Mouse (Mus musculus): ENCODE data around the gene Podxl2. TPM values are rescaled to one million over a fixed set of nuclear protein-coding genes. Genes with fewer than 3 reads are reported as not detected.

The Podxl2 gene
- total RNA-seq, 2 experiments from 2014 or later = 15.0 to 18.8 TPM

- DNase-seq = no peak
Observed at GRCm38 (mm10) chr6:88828206-88829009, 46.4 kb downstream of the Podxl2 start.

GRCm38 (mm10) chr6:88827395-88828205 lies 47.2 kb downstream of the Podxl2 start:
- DNase-seq = no peak

GRCm38 (mm10) chr6:88826965-88827364 lies 47.9 kb downstream of the Podxl2 start:
- no peak for DNase-seq

- peak; percentile 69 to 71 for DNase-seq
Observed at GRCm38 (mm10) chr6:88826545-88826944, 48.3 kb downstream of the Podxl2 start.

GRCm38 (mm10) chr6:88826088-88826487 lies 48.8 kb downstream of the Podxl2 start:
- no peak for DNase-seq

GRCm38 (mm10) chr6:88824183-88824582 lies 50.7 kb downstream of the Podxl2 start:
- DNase-seq = no peak

- DNase-seq = peak; percentile 85 to 90
Observed at GRCm38 (mm10) chr6:88821901-88822300, 52.9 kb downstream of the Podxl2 start.

- no peak for DNase-seq
Observed at GRCm38 (mm10) chr6:88821294-88821693, 53.5 kb downstream of the Podxl2 start.

GRCm38 (mm10) chr6:88820853-88821252 lies 54.0 kb downstream of the Podxl2 start:
- peak in 1 of 2 experiments; percentile 53 for DNase-seq

- DNase-seq = no peak
Observed at GRCm38 (mm10) chr6:88816913-88817312, 57.9 kb downstream of the Podxl2 start.

GRCm38 (mm10) chr6:88815489-88815888 lies 59.4 kb downstream of the Podxl2 start:
- DNase-seq = no peak

GRCm38 (mm10) chr6:88815036-88815435 lies 59.8 kb downstream of the Podxl2 start:
- DNase-seq = no peak

- DNase-seq = no peak
Observed at GRCm38 (mm10) chr6:88813832-88814231, 61.0 kb downstream of the Podxl2 start.

- DNase-seq = peak; percentile 50 to 76
Observed at GRCm38 (mm10) chr6:88812886-88813285, 62.0 kb downstream of the Podxl2 start.

GRCm38 (mm10) chr6:88811880-88812400 lies 62.9 kb downstream of the Podxl2 start:
- DNase-seq = no peak

- DNase-seq = no peak
Observed at GRCm38 (mm10) chr6:88811396-88811795, 63.4 kb downstream of the Podxl2 start.

GRCm38 (mm10) chr6:88810291-88810690 lies 64.6 kb downstream of the Podxl2 start:
- DNase-seq = no peak

GRCm38 (mm10) chr6:88809091-88810037 lies 65.5 kb downstream of the Podxl2 start:
- DNase-seq = no peak

GRCm38 (mm10) chr6:88804966-88805577 lies 69.8 kb downstream of the Podxl2 start:
- no peak for DNase-seq

- peak; percentile 47 to 59 for DNase-seq
Observed at GRCm38 (mm10) chr6:88803957-88804695, 70.7 kb downstream of the Podxl2 start.

GRCm38 (mm10) chr6:88803051-88803450 lies 71.8 kb downstream of the Podxl2 start:
- DNase-seq = no peak
